Mouse (Mus musculus) layer of hippocampus, adult 2 months (tissue): ENCODE measurements around the gene Arid4a. TPM values are rescaled to one million over a fixed set of nuclear protein-coding genes. Genes with fewer than 3 reads are reported as not detected.

ENCODE experiments used
- DNase-seq, 2 experiments: peaks; one replicate each; pipeline ENCODE4 v3.0.0; 2022; ENCODE audit warnings: low spot score in 2 of 2
- H3K27ac ChIP-seq: fragments of 200-600 bp; 2 replicates; pipeline ENCODE4 v1.8.1; 2022
- H3K4me3 ChIP-seq: fragments of 200-600 bp; 2 replicates; pipeline ENCODE4 v1.8.1; 2022; ENCODE audit warnings: mild to moderate bottlenecking
- CTCF ChIP-seq: fragments of 200-600 bp; conservative IDR thresholded peaks from 2 replicates; pipeline ENCODE4 v1.8.1; 2022; ENCODE audit warnings: antibody characterized with exemption, mild to moderate bottlenecking, moderate library complexity
- total RNA-seq, 2 experiments: library from RNA; stranded (reverse); gene quantifications; 2 replicates each; pipeline ENCODE4 v1.2.3; 2021

Arid4a gene
- total RNA-seq, 2 experiments from 2014 or later, result 37.3 to 40.2 TPM

DNA sequence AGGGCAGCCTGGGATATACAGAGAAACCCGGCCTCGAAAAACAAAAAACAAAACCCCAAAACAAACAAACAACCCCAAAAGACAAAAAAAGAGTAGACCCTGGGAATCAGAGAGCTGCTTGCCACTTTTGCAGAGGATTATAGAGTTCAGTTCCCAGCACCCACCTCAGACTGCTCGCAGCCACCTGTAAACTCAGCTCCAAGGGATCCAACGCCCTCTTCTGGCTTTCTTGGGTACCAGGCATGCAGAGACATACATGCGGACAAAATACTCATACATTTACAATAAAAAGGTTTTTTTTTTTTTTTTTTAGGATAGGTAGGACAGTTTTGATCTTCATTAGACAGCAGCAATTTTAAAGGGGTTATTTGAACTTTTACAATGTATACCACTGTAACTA, 18.6 kb upstream of the Arid4a start:
- TF ChIP-seq CTCF, result peak; percentile 31
- no peak overlapping the region for H3K27ac ChIP-seq
- DNase-seq, result no peak
- H3K4me3 ChIP-seq, result no peak overlapping the region

DNA sequence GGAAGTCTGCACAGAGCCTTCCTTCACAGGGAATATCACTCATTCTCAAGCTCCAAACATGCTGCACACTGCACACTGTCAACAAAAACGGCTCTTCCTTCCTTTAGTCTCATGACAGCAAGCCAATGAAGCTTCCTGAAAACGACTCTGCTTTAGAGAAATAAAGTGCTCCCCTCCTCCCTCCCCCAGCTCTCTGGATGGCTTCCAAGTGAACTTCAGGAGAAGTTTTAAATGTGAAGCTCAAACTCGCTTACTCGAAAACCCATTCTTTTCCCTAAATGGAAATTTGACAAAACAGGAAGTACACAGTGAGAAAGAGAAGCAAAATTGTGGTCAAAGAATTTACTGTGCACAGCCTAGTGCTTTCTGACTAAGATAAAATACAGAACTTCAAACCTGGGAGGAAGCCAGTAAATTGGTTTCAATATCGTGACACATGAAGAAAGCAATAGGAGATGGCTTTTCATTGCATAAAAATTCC, 16.3 kb upstream of the Arid4a start:
- DNase-seq, result no peak

DNA sequence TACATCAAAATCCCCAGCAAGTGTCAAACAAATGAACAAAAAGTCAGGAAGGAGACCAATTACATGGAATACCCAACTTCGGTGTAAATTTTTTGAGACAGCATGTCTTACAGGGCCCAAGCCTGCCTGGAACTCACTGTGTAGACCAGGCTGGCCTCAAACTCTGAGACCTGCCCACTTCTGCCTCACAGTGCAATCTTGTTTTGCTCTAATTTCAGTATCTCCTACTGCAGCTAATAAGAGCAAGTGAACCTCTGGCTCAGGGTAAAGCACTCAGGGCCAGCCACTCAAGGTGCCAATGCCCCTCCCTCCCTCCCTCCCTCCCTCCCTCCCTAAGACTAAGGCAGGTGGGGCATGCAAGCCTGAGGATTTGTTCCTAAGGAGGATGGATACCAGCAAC, 15.4 kb upstream of the Arid4a start:
- no peak for TF ChIP-seq CTCF
- no peak for DNase-seq
- Histone ChIP-seq H3K4me3 (no peak overlapping the region), H3K27ac (peak overlapping the region; percentile 65)

More for the DNA sequence above, 16.3 kb upstream of the Arid4a start:
- no peak overlapping the region; the same call in 1 of the 2 replicates for H3K4me3 ChIP-seq
- TF ChIP-seq CTCF, result no peak
- H3K27ac ChIP-seq, result peak overlapping the region; percentile 78

- no peak for TF ChIP-seq CTCF
- Histone ChIP-seq H3K4me3 (no peak overlapping the region), H3K27ac (peak overlapping the region; percentile 20; the same call in 1 of the 2 replicates)
- DNase-seq, result no peak
Observed at GRCm38 (mm10) chr12:71001456-71001855, 14.3 kb upstream of the Arid4a start.

- Histone ChIP-seq H3K27ac (no peak overlapping the region), H3K4me3 (no peak overlapping the region)
- DNase-seq, result no peak
- no peak for TF ChIP-seq CTCF
Observed at GRCm38 (mm10) chr12:71003760-71004426, 11.9 kb upstream of the Arid4a start.

- DNase-seq, result no peak
- 0 out of 2 replicates have a peak overlapping the region, but pooled peaks have one; percentile 23 for H3K27ac ChIP-seq
- no peak overlapping the region for H3K4me3 ChIP-seq
- TF ChIP-seq CTCF, result no peak
Observed at GRCm38 (mm10) chr12:71006141-71006540, 9.6 kb upstream of the Arid4a start.

- H3K27ac ChIP-seq, result 0 out of 2 replicates have a peak overlapping the region, but pooled peaks have one; percentile 23
- no peak for TF ChIP-seq CTCF
- DNase-seq, result no peak
- no peak overlapping the region for H3K4me3 ChIP-seq
Observed at GRCm38 (mm10) chr12:71006901-71007300, 8.9 kb upstream of the Arid4a start.

DNA sequence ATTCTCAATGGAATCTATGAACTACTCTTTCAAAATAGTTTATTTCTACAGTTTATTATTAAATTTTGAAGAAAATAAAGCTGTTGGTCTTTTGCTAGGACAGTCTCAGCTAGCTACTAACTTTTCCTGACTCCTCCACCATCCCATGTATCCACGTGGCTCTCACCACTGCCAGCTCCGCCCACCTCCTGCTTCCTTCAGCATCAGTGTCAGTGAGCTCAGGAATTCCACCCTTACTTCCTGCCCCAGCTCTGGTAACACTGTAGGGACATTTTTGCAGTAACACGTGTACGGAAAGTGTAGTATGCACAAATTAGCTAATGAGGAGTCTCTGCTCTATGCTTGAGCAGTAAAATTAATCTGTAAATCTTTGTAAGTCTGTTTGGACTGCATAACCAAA, 6.0 kb upstream of the Arid4a start:
- Histone ChIP-seq H3K4me3 (no peak overlapping the region), H3K27ac (no peak overlapping the region)
- TF ChIP-seq CTCF, result no peak
- no peak for DNase-seq

DNA sequence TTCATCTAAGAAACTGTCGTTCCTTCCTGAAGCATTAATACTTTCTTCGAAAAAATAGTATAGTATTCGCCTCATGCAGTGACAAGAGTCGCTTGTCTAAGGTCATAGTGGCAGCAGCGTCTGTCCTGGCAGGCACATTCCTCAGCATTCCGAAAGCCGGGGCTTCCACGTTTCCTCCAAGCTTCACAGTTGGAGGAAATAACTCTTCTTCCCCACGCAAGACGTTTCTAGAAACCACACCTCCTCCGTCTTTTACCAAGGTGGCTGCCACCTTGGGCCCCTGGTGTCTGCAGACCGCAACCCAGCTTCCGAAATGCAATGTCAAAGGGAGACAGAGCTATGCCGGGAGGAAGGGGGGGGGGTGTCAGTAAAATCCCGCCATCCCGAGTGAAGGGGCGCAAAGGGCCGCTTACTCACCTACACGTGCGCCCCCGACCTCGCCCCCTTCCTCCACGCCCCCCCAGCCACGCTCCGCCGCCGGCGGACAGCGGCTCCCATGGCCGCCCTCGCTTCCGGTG, 886 bp upstream of the Arid4a start:
- no peak for DNase-seq
- H3K4me3 ChIP-seq, result peak overlapping the region; percentile 97
- peak overlapping the region; percentile 98 for H3K27ac ChIP-seq
- no peak for TF ChIP-seq CTCF

DNA sequence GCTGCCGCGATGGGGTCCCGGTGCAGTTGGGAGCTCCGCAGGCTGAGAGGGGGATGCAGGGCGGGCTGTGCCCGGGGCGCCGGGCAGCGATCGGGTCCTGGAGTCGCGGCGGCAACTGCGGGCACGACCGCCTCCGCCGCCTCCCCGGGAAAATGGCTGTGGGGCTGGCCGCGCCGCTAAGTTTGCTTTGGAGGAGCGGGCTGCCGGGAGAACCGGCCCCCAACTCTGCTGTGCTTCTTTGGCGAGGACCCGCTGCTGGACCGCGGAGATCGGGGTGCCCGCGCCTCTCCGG, 367 bp downstream of the Arid4a start:
- TF ChIP-seq CTCF, result no peak
- H3K4me3 ChIP-seq, result peak overlapping the region; percentile 98
- H3K27ac ChIP-seq, result peak overlapping the region; percentile 94
- no peak for DNase-seq

DNA sequence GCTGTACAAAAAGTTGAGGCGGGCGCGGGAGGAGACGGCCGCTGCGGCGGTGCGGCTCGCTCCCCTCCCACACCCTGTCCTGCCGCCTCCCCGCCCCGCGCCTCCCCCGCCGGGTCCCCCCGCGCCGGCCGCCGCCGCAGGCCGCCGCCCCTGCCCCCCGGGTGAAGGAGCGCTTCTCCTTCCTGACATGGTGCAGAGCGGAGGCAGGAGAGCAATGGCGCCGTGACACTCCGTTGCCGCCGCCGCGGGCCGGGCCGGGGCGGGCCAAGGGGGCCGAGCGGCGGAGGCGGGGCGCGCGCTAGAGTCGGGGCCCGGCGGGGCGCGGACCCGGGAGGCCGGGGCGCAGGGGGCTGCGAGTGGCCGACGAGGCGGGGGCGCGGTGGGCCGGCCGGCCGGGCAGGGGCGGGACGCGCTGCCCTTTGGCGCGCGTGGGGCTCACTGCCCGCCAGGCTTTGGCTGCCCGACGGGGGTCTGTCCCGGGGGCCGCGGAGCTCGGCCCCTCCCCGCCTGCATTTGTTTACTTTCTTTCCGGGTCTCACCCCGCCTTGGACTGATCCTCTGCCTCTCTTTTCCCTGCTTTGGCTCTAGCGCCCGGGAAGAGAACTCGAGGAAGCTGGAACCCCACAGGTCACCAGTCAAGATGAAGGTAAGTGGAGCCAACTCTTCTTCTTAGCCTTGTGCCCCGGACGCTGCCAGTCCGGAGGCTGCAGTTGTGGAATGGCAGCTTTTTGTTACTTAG, 882 bp downstream of the Arid4a start:
- no peak for DNase-seq
- Histone ChIP-seq H3K27ac (peak overlapping the region; percentile 94), H3K4me3 (peak overlapping the region; percentile 98)
- no peak for TF ChIP-seq CTCF

DNA sequence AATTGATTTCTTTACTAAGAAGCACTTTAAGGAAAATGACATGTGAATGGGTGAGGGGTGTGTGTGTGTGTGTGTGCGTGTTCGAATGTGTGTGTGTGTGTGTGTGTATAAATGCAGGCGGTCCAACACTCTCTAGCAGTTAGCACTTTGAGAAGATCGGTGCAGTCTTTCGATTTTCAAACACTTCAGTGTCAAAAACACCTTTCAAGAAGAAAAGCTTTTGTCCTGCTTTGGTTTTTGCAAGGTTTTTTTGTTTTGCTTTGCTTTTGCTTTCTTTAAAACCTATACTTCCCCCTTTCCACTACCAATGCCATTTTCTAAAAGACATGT, 1.4 kb downstream of the Arid4a start:
- DNase-seq, result no peak
- peak overlapping the region; percentile 60; the same call in 1 of the 2 replicates for H3K27ac ChIP-seq

DNA sequence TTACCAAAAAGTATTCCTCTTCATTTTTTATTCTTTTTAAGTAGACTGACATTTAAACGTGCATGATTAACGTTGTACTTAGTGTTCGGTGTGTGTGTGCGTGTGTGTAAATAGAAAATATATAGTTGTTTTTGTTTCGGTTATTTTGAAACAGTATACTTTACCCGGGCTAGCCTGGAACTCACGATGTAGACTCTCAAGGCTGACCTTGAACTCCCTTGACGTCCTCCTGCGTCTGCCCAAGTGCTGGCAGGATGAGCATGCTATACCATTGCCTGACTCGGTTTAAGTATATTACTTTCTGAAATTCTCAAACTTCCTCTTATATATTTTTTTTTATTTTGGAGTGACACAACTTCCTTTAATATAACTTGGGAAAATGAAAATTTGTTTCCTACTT, 2.0 kb downstream of the Arid4a start:
- TF ChIP-seq CTCF, result no peak
- no peak for DNase-seq
- Histone ChIP-seq H3K4me3 (no peak overlapping the region), H3K27ac (no peak overlapping the region)

More for the DNA sequence above, 1.4 kb downstream of the Arid4a start:
- TF ChIP-seq CTCF, result no peak
- peak overlapping the region; percentile 98 for H3K4me3 ChIP-seq

- no peak for DNase-seq
- no peak overlapping the region for H3K27ac ChIP-seq
- H3K4me3 ChIP-seq, result no peak overlapping the region
- TF ChIP-seq CTCF, result no peak
Observed at GRCm38 (mm10) chr12:71019211-71019610, 3.4 kb downstream of the Arid4a start.
